Mouse (Mus musculus): Measurements from ENCODE around the gene Poc1b. TPM values are rescaled to one million over a fixed set of nuclear protein-coding genes. Genes with fewer than 3 reads are reported as not detected.

Gene Poc1b
- total and polyA plus RNA-seq, 2 experiments from 2014 or later: 12.0 to 12.4 TPM

GRCm38 (mm10) chr10:99244655-99245260, 137.9 kb downstream of the Poc1b start:
- DNase-seq (no peak), ATAC-seq (no peak)
- WGBS: 70% methylated on average over 7 of the region's 7 CpGs
- Histone ChIP-seq H3K4me3 (ENCODE audit: low read depth, low read length) (no peak overlapping the region), H3K4me2 (ENCODE audit: low read depth) (no peak overlapping the region), H3K36me3 (ENCODE audit: insufficient read depth) (no peaks in the 10 kb centered on the region), H3K27ac (ENCODE audit: low read depth, low read length) (no peak overlapping the region), H3K9ac (no peak overlapping the region), H3K4me1 (ENCODE audit: insufficient read depth) (no peaks in the 10 kb centered on the region), H3K9me3 (ENCODE audit: low read length) (no peaks in the 10 kb centered on the region), H3K27me3 (ENCODE audit: insufficient read depth, low read length) (no peaks in the 10 kb centered on the region)
- no peak for TF ChIP-seq CTCF (IDR thresholded peaks at IDR 0.05; ENCODE audit: low read depth)

GRCm38 (mm10) chr10:99246797-99247508, 140.1 kb downstream of the Poc1b start:
- no peaks in the 10 kb centered on the region for H3K4me1 ChIP-seq (ENCODE audit: insufficient read depth)
- no peak for TF ChIP-seq CTCF (IDR thresholded peaks at IDR 0.05; ENCODE audit: low read depth)
- no peak overlapping the region for H3K4me2 ChIP-seq (ENCODE audit: low read depth)
- H3K27me3 ChIP-seq (ENCODE audit: insufficient read depth, low read length): no peaks in the 10 kb centered on the region
- 79% methylated on average over 20 of the region's 20 CpGs for WGBS
- H3K9ac ChIP-seq: no peak overlapping the region
- no peak overlapping the region for H3K4me3 ChIP-seq (ENCODE audit: low read depth, low read length)
- no peaks in the 10 kb centered on the region for H3K9me3 ChIP-seq (ENCODE audit: low read length)
- DNase-seq (no peak), ATAC-seq (no peak)
- no peak overlapping the region for H3K27ac ChIP-seq (ENCODE audit: low read depth, low read length)
- no peaks in the 10 kb centered on the region for H3K36me3 ChIP-seq (ENCODE audit: insufficient read depth)

Other genes starting within 250 kb of the Poc1b start
- 200 and 203 TPM in 2 replicates for gene Atp2b1, start 192.6 kb upstream of the Poc1b start, total RNA-seq (2014; rRNA removed)
- gene Atp2b1, start 192.6 kb upstream of the Poc1b start, polyA plus RNA-seq (2015; fragmentation: Nextera tagmentation; extraction: Ambion mirVana): 214 and 319 TPM in 2 replicates
- 3.7 and 5.3 TPM in 2 replicates for gene Galnt4, start 1.1 kb downstream of the Poc1b start, total RNA-seq (2014; rRNA removed)
- 1.5 and 2.1 TPM in 2 replicates for gene Galnt4, start 1.1 kb downstream of the Poc1b start, polyA plus RNA-seq (2015; fragmentation: Nextera tagmentation; extraction: Ambion mirVana)
- gene Phxr2, start 19.3 kb downstream of the Poc1b start, total RNA-seq (2014; rRNA removed): not detected in 2 replicates
- not detected in 2 replicates for gene Phxr2, start 19.3 kb downstream of the Poc1b start, polyA plus RNA-seq (2015; fragmentation: Nextera tagmentation; extraction: Ambion mirVana)
- 57.5 and 58.3 TPM in 2 replicates for gene Dusp6, start 156.2 kb downstream of the Poc1b start, total RNA-seq (2014; rRNA removed)
- gene Dusp6, start 156.2 kb downstream of the Poc1b start, polyA plus RNA-seq (2015; fragmentation: Nextera tagmentation; extraction: Ambion mirVana): 38.7 and 43.7 TPM in 2 replicates